Mouse (Mus musculus): ENCODE data around the gene Grm1.

DNA sequence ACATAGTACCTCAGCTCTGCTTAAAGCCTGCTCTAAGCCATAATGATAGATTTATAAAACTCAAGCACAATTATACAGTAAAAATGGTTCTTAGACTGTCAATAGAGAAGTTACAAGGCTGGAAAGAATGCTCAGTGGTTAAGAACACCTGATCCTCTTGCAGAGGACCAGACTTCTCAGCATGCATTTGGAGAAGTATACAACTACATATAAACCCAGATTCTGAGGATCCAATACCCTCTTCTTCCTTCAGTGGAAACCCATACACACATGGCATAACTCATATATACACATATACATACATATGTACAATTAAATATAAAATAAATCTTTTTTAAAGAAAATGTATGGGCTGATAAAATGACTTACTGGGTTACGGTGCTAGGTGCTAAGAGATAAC is 401.1 kb downstream of the Grm1 start, which contains the start of gene Gm10944:
- no peak for TF ChIP-seq CTCF (IDR thresholded peaks at IDR 0.05; ENCODE audit: low read depth)
- no peak for TF ChIP-seq EP300 (IDR thresholded peaks at IDR 0.05; ENCODE audit: low read depth)
